Mouse (Mus musculus) forebrain, embryonic 14.5 days (tissue): ENCODE measurements around the gene Gm17509. TPM values are rescaled to one million over a fixed set of nuclear protein-coding genes. Genes with fewer than 3 reads are reported as not detected.
"Not testable (repeated sequence)": the region's sequence is repeated elsewhere in the genome, so short reads cannot be mapped to it uniquely, and the experiment has no call there.

Experiments
- ATAC-seq: fragments of 200-750 bp; cut with Nextera tagmentation; 2 replicates; pipeline ENCODE4 v1.8.0; 2017; ENCODE audit warnings: mild to moderate bottlenecking, moderate library complexity
- DNase-seq: peaks from one replicate; pipeline ENCODE4 v3.0.0-alpha.2; 2015; ENCODE audit warnings: low spot score
- H3K27ac ChIP-seq: fragments of 300-500 bp; sonication (generic); 2 replicates; pipeline ENCODE4 v1.5.1; 2014; ENCODE audit warnings: low read depth, mild to moderate bottlenecking, control low read depth, low read length, moderate library complexity
- H3K27me3 ChIP-seq: fragments of 300-500 bp; sonication (generic); replicated peaks from 2 replicates; pipeline ENCODE4 v1.6.1; 2014; ENCODE audit warnings: low read length, control low read depth, mixed read lengths; ENCODE audit not compliant: control insufficient read depth, insufficient read depth
- H3K36me3 ChIP-seq: fragments of 300-500 bp; sonication (generic); 2 replicates; pipeline ENCODE4 v1.6.1; 2014; ENCODE audit warnings: low read length, control low read depth; ENCODE audit not compliant: control insufficient read depth, insufficient read depth
- H3K4me1 ChIP-seq: fragments of 300-500 bp; sonication (generic); 2 replicates; pipeline ENCODE4 v1.6.1; 2014; ENCODE audit warnings: antibody characterized with exemption, low read length, control low read depth; ENCODE audit not compliant: control insufficient read depth, insufficient read depth
- H3K4me2 ChIP-seq: fragments of 300-500 bp; sonication (generic); 2 replicates; pipeline ENCODE4 v1.6.1; 2014; ENCODE audit warnings: mild to moderate bottlenecking, control low read depth, low read length
- H3K4me3 ChIP-seq: fragments of 300-500 bp; sonication (generic); 2 replicates; pipeline ENCODE4 v1.5.1; 2014; ENCODE audit warnings: low read depth, low read length, control low read depth
- H3K9ac ChIP-seq: fragments of 300-500 bp; sonication (generic); 2 replicates; pipeline ENCODE4 v1.6.1; 2014; ENCODE audit warnings: mild to moderate bottlenecking, low read length, control low read depth, moderate library complexity
- H3K9me3 ChIP-seq: fragments of 300-500 bp; sonication (generic); replicated peaks from 2 replicates; pipeline ENCODE4 v1.6.1; 2016; ENCODE audit warnings: low read length, control low read depth, mixed read lengths; ENCODE audit not compliant: control insufficient read depth
- WGBS: fragments of 180-500 bp; shearing (Covaris S2); extraction: QIAGEN DNeasy Blood & Tissue Kit; methylation state at CpG from one replicate; pipeline ENCODE4 v1.1.7; 2014; 5-methylcytosine and 5-hydroxymethylcytosine counted together
- polyA plus RNA-seq: library from polyadenylated mRNA; unstranded; fragments of >200 nt; fragmentation: Nextera tagmentation; extraction: Ambion mirVana; gene quantifications from 2 replicates; pipeline ENCODE4 v1.2.1, GENCODE M21; 2014

Gm17509 gene
- polyA plus RNA-seq, 1 experiment from 2014 or later: 0.29 TPM

GRCm38 (mm10) chr13:117195569-117196495 lies 25.0 kb downstream of the Gm17509 start:
- no peak overlapping the region for H3K4me3 ChIP-seq
- H3K4me2 ChIP-seq: no peak overlapping the region
- no peaks in the 10 kb centered on the region for H3K36me3 ChIP-seq
- H3K9me3 ChIP-seq: no peaks in the 10 kb centered on the region
- DNase-seq: no peak
- ATAC-seq: no peak
- no peaks in the 10 kb centered on the region for H3K27me3 ChIP-seq
- no peak overlapping the region for H3K9ac ChIP-seq
- no peak overlapping the region for H3K27ac ChIP-seq
- H3K4me1 ChIP-seq: no peaks in the 10 kb centered on the region
- 91% methylated on average over 13 of the region's 13 CpGs for WGBS

GRCm38 (mm10) chr13:117193422-117193983 lies 27.4 kb downstream of the Gm17509 start:
- Histone ChIP-seq H3K27ac (no peak overlapping the region), H3K4me2 (no peak overlapping the region), H3K4me3 (no peak overlapping the region), H3K4me1 (no peaks in the 10 kb centered on the region), H3K36me3 (no peaks in the 10 kb centered on the region), H3K9me3 (no peaks in the 10 kb centered on the region), H3K9ac (no peak overlapping the region), H3K27me3 (no peaks in the 10 kb centered on the region)
- DNase-seq: no peak
- no peak for ATAC-seq
- WGBS: 81% methylated on average over 7 of the region's 7 CpGs

- 89% methylated on average over 5 of the region's 5 CpGs for WGBS
- Histone ChIP-seq H3K9ac (no peak overlapping the region), H3K36me3 (no peaks in the 10 kb centered on the region), H3K9me3 (no peaks in the 10 kb centered on the region), H3K4me2 (no peak overlapping the region), H3K27ac (no peak overlapping the region), H3K27me3 (no peaks in the 10 kb centered on the region), H3K4me1 (no peaks in the 10 kb centered on the region), H3K4me3 (no peak overlapping the region)
- no peak for ATAC-seq
- DNase-seq: no peak
Observed at GRCm38 (mm10) chr13:117192161-117192560, 28.7 kb downstream of the Gm17509 start.

GRCm38 (mm10) chr13:117185329-117185728 lies 35.5 kb downstream of the Gm17509 start:
- 86% methylated on average over 6 of the region's 6 CpGs for whole genome bisulfite sequencing
- DNase-seq: no peak
- H3K9me3 ChIP-seq: no peaks in the 10 kb centered on the region

GRCm38 (mm10) chr13:117183288-117183687 lies 37.6 kb downstream of the Gm17509 start:
- Histone ChIP-seq H3K4me2 (no peak overlapping the region), H3K9me3 (no peaks in the 10 kb centered on the region), H3K36me3 (no peaks in the 10 kb centered on the region), H3K27ac (no peak overlapping the region), H3K4me3 (no peak overlapping the region), H3K27me3 (no peaks in the 10 kb centered on the region), H3K9ac (no peak overlapping the region), H3K4me1 (no peaks in the 10 kb centered on the region)
- no peak for ATAC-seq
- 88% methylated on average over 6 of the region's 6 CpGs for WGBS
- DNase-seq: no peak

More at GRCm38 (mm10) chr13:117185329-117185728, 35.5 kb downstream of the Gm17509 start:
- H3K27me3 ChIP-seq: no peaks in the 10 kb centered on the region
- H3K4me2 ChIP-seq: no peak overlapping the region
- no peak for ATAC-seq
- no peaks in the 10 kb centered on the region for H3K4me1 ChIP-seq
- H3K4me3 ChIP-seq: no peak overlapping the region
- H3K27ac ChIP-seq: no peak overlapping the region
- H3K36me3 ChIP-seq: no peaks in the 10 kb centered on the region
- H3K9ac ChIP-seq: no peak overlapping the region

- DNase-seq, H3K4me2 ChIP-seq, H3K27ac ChIP-seq, ATAC-seq, H3K27me3 ChIP-seq, H3K4me3 ChIP-seq, H3K4me1 ChIP-seq, H3K9me3 ChIP-seq, H3K36me3 ChIP-seq, H3K9ac ChIP-seq: not testable (repeated sequence)
- WGBS: 30% methylated on average over 3 of the region's 3 CpGs
Observed at GRCm38 (mm10) chr13:117180912-117181311, 40.0 kb downstream of the Gm17509 start.

Other genes with a start within 250 kb of the Gm17509 start
- gene Parp8, start 195.5 kb downstream of the Gm17509 start, polyA plus RNA-seq: 16.0 and 21.0 TPM in 2 replicates
- 10.3 and 10.8 TPM in 2 replicates for gene Emb, start 12.5 kb downstream of the Gm17509 start, polyA plus RNA-seq